Mouse (Mus musculus) olfactory bulb, adult 2 months (tissue): Measurements from ENCODE around the gene Fam166b.

Source experiments
- CTCF ChIP-seq: fragments of 200-500 bp; IDR thresholded peaks from 2 replicates; pipeline ENCODE4 v1.5.1; 2012; ENCODE audit warnings: low read depth, mild to moderate bottlenecking, low read length, moderate library complexity; ENCODE audit not compliant: insufficient read depth
- POLR2A ChIP-seq: fragments of 200-500 bp; IDR thresholded peaks from 2 replicates; pipeline ENCODE4 v1.6.1; 2012; ENCODE audit warnings: mild to moderate bottlenecking, low read depth, low read length, moderate library complexity; ENCODE audit not compliant: insufficient read depth

- no peak for TF ChIP-seq POLR2A
- no peak for TF ChIP-seq CTCF
Measured at GRCm38 (mm10) chr4:43420305-43420704, 8.6 kb downstream of the Fam166b start.
